Mouse (Mus musculus): ENCODE results near the gene Nme9. TPM values are rescaled to one million over a fixed set of nuclear protein-coding genes. Genes with fewer than 3 reads are reported as not detected.
A peak's percentile ranks its signal among the peaks of the same experiment; 100 is the strongest.

Nme9 gene
- total and polyA plus RNA-seq, 2 experiments from 2014 or later = 0.18 TPM; not detected in 1

DNA sequence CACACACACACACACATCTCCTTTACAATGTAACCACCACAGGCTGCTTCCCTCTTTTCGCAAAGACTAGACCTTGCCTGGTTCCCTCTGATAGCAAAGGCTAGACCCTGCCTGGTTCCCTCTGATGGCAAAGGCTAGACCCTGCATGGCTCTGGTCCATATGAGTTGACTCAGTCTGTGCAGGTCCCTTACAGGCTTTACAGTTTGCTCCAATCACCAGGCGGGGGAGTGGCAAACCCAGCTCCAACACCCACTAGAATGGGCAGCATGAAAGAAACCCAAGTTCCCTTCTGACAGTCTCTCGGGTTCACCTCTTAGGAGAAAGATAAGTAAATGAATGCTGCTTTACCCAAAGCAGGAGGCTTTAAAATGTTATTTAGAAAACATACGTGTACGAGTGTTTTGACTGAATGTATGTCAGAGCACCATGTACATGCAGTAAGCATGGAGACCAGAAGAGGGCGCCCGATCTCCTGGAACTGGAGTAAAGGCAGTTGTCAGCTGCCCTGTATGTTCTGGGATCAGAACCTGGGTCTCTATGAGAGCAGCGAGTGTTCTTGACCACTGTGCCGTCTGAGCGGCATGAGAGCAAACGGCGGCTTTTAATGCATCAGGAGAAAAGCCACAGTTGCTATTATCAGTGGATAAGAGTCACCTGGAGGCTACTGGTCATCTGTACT, 7.4 kb downstream of the Nme9 start:
- DNase-seq (ENCODE audit: low spot score) = no peak

DNA sequence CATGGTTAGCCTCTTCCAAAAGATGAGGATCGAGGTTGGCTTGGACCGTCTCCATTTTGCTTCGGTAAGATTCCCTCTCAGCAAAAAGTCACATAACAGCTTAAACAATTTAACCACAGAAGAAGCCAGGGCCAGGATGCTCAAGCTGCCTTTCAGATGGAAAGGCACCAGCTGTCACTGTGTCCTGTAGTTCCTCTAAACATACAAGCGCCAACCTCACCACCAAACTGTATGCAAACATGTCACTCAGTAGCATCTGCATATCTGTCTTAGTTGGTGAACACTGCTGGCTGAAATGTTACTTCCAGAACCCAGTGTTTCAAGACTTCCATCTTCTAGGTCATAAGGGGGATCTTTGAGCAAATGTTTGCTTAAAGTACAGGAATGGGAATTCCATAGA, 8.5 kb downstream of the Nme9 start:
- DNase-seq (ENCODE audit: low spot score) (no peak), ATAC-seq (ENCODE audit: insufficient read depth, low read depth) (no peak)
- H3K4me3 ChIP-seq (ENCODE audit: low read depth, low read length) = no peak overlapping the region
- WGBS = 78% methylated on average over 4 of the region's 4 CpGs
- no peak overlapping the region for H3K4me2 ChIP-seq (ENCODE audit: low read depth, low read length)
- no peak overlapping the region for H3K27ac ChIP-seq (ENCODE audit: low read depth)
- H3K4me1 ChIP-seq (ENCODE audit: control insufficient read depth, insufficient read depth) = no peaks in the 10 kb centered on the region
- no peaks in the 10 kb centered on the region for H3K27me3 ChIP-seq (ENCODE audit: control insufficient read depth, insufficient read depth, low read length)
- no peak overlapping the region for H3K9ac ChIP-seq (replicated peaks; ENCODE audit: low read depth, low read length)
- H3K9me3 ChIP-seq (replicated peaks; ENCODE audit: control insufficient read depth, low read length) = no peaks in the 10 kb centered on the region
- H3K36me3 ChIP-seq (replicated peaks; ENCODE audit: control insufficient read depth, insufficient read depth, low read length) = no peaks in the 10 kb centered on the region
- TF ChIP-seq EP300 (IDR thresholded peaks at IDR 0.05; ENCODE audit: low read depth) (no peak), CTCF (IDR thresholded peaks at IDR 0.05; ENCODE audit: low read depth) (no peak)

More for the DNA sequence above, 7.4 kb downstream of the Nme9 start:
- H3K4me3 ChIP-seq (ENCODE audit: low read depth, low read length) = no peak overlapping the region
- no peaks in the 10 kb centered on the region for H3K27me3 ChIP-seq (ENCODE audit: control insufficient read depth, insufficient read depth, low read length)
- TF ChIP-seq CTCF (IDR thresholded peaks at IDR 0.05; ENCODE audit: low read depth) = peak; percentile 58
- no peak for TF ChIP-seq EP300 (IDR thresholded peaks at IDR 0.05; ENCODE audit: low read depth)
- no peak overlapping the region for H3K27ac ChIP-seq (ENCODE audit: low read depth)
- 42% methylated on average over 12 of the region's 12 CpGs for WGBS
- no peaks in the 10 kb centered on the region for H3K4me1 ChIP-seq (ENCODE audit: control insufficient read depth, insufficient read depth)
- no peak for ATAC-seq (ENCODE audit: insufficient read depth, low read depth)
- H3K9ac ChIP-seq (replicated peaks; ENCODE audit: low read depth, low read length) = no peak overlapping the region
- no peak overlapping the region for H3K4me2 ChIP-seq (ENCODE audit: low read depth, low read length)
- no peaks in the 10 kb centered on the region for H3K9me3 ChIP-seq (replicated peaks; ENCODE audit: control insufficient read depth, low read length)
- H3K36me3 ChIP-seq (replicated peaks; ENCODE audit: control insufficient read depth, insufficient read depth, low read length) = no peaks in the 10 kb centered on the region

DNA sequence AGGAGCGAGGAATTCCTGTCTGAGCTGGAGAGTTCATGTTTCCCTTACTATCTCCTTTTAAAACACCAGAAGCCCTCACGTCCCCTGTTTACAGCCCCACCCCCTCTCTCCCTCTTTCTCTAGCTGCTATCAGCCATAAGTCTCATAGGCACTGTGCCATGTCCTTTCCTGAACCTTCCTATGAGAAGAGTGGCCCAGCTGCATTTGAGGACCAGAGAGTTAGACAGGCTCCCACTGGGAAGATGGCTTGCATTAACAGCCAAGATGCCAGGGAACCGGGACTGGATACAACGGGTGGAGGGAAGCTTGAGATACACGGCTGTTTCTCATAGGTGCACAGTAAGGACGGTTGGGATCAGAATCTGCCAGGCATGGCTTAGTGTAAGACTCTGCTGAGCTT, 13.6 kb downstream of the Nme9 start:
- Histone ChIP-seq H3K4me3 (ENCODE audit: low read depth, low read length) (no peak overlapping the region), H3K9me3 (replicated peaks; ENCODE audit: control insufficient read depth, low read length) (no peaks in the 10 kb centered on the region), H3K9ac (replicated peaks; ENCODE audit: low read depth, low read length) (no peak overlapping the region), H3K36me3 (replicated peaks; ENCODE audit: control insufficient read depth, insufficient read depth, low read length) (no peaks in the 10 kb centered on the region), H3K27ac (ENCODE audit: low read depth) (no peak overlapping the region), H3K27me3 (ENCODE audit: control insufficient read depth, insufficient read depth, low read length) (no peaks in the 10 kb centered on the region), H3K4me2 (ENCODE audit: low read depth, low read length) (no peak overlapping the region), H3K4me1 (ENCODE audit: control insufficient read depth, insufficient read depth) (no peaks in the 10 kb centered on the region)
- DNase-seq (ENCODE audit: low spot score) (no peak), ATAC-seq (ENCODE audit: insufficient read depth, low read depth) (no peak)
- WGBS = 62% methylated on average over 6 of the region's 6 CpGs
- no peak for TF ChIP-seq EP300 (IDR thresholded peaks at IDR 0.05; ENCODE audit: low read depth)
- no peak for TF ChIP-seq CTCF (IDR thresholded peaks at IDR 0.05; ENCODE audit: low read depth)

DNA sequence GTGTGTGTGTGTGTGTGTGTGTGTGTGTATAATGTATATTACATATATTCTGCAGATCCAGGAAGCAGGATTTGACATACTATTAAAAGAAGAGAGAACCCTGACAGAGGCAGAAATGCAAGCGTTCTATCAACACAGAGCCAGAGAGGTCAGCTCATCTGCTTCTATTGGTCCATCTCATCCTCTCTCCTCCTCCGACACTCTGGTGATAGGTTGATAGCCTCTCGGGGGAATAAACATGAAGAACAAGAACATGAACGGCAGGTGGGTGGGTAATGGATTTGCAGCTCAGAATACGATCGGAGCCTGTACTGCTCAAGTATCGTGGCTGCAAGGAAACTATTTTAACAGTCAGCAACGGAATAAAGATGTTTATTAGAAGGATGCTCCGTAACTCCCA, 17.3 kb downstream of the Nme9 start:
- Histone ChIP-seq H3K9ac (replicated peaks; ENCODE audit: low read depth, low read length) (no peak overlapping the region), H3K4me3 (ENCODE audit: low read depth, low read length) (no peak overlapping the region), H3K27ac (ENCODE audit: low read depth) (no peak overlapping the region), H3K27me3 (ENCODE audit: control insufficient read depth, insufficient read depth, low read length) (no peaks in the 10 kb centered on the region), H3K9me3 (replicated peaks; ENCODE audit: control insufficient read depth, low read length) (no peaks in the 10 kb centered on the region), H3K4me2 (ENCODE audit: low read depth, low read length) (no peak overlapping the region), H3K36me3 (replicated peaks; ENCODE audit: control insufficient read depth, insufficient read depth, low read length) (no peaks in the 10 kb centered on the region), H3K4me1 (ENCODE audit: control insufficient read depth, insufficient read depth) (no peaks in the 10 kb centered on the region)
- no peak for ATAC-seq (ENCODE audit: insufficient read depth, low read depth)
- DNase-seq (ENCODE audit: low spot score) = no peak
- WGBS = 81% methylated on average over 9 of the region's 9 CpGs
- no peak for TF ChIP-seq CTCF (IDR thresholded peaks at IDR 0.05; ENCODE audit: low read depth)
- no peak for TF ChIP-seq EP300 (IDR thresholded peaks at IDR 0.05; ENCODE audit: low read depth)

DNA sequence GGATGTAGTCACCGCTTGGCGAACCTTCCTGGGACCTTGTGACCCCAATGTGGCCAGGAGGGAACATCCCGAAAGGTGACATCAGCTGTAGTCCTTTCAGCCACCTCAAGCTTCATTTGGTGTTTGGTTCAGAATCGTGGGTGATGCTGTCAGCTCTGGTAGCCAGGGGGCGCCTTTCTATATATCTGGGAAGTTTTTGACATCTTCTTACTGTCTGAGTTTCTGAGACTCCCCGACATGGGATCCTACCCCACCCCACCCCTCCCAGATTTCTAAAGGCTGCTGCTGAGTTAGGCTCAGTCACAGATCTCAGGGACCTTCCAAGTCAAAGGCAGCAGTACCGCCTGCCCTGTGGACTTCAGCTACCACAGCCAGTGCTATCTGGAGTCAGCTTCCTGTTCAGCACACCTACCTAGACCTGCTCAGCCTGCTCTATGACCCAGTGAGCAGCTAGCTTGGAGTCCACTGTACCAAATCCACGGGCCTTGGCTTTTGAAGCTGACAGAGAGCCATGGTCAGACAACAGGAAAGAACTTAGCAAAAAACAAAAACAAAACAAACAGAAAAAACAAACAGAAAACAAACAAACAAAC, 18.5 kb downstream of the Nme9 start:
- Histone ChIP-seq H3K9ac (replicated peaks; ENCODE audit: low read depth, low read length) (no peak overlapping the region), H3K36me3 (replicated peaks; ENCODE audit: control insufficient read depth, insufficient read depth, low read length) (0 out of 2 replicates have a peak, but pooled peaks cover 2% of the 10 kb centered on the region), H3K27ac (ENCODE audit: low read depth) (no peak overlapping the region), H3K27me3 (ENCODE audit: control insufficient read depth, insufficient read depth, low read length) (no peaks in the 10 kb centered on the region), H3K9me3 (replicated peaks; ENCODE audit: control insufficient read depth, low read length) (no peaks in the 10 kb centered on the region), H3K4me1 (ENCODE audit: control insufficient read depth, insufficient read depth) (no peaks in the 10 kb centered on the region), H3K4me2 (ENCODE audit: low read depth, low read length) (no peak overlapping the region), H3K4me3 (ENCODE audit: low read depth, low read length) (no peak overlapping the region)
- TF ChIP-seq EP300 (IDR thresholded peaks at IDR 0.05; ENCODE audit: low read depth) = no peak
- DNase-seq (ENCODE audit: low spot score) (no peak), ATAC-seq (ENCODE audit: insufficient read depth, low read depth) (no peak)
- WGBS = 62% methylated on average over 8 of the region's 8 CpGs

Measured in heart, postnatal 0 days (tissue).